Mouse (Mus musculus): Measurements from ENCODE around the gene Tm4sf20. TPM values are rescaled to one million over a fixed set of nuclear protein-coding genes. Genes with fewer than 3 reads are reported as not detected.

The Tm4sf20 gene
- polyA plus RNA-seq, 1 experiment from 2014 or later, result 1.2 TPM

- Histone ChIP-seq H3K4me2 (ENCODE audit: low read depth, low read length) (no peak overlapping the region), H3K4me1 (ENCODE audit: control insufficient read depth, low read depth, low read length) (peaks cover 10% of the 10 kb centered on the region), H3K9me3 (replicated peaks; ENCODE audit: control insufficient read depth, low read length) (no peaks in the 10 kb centered on the region), H3K27ac (ENCODE audit: low read length) (no peak overlapping the region), H3K4me3 (ENCODE audit: low read depth, low read length) (no peak overlapping the region), H3K36me3 (ENCODE audit: control insufficient read depth, insufficient read depth) (no peaks in the 10 kb centered on the region), H3K27me3 (ENCODE audit: control insufficient read depth, insufficient read depth, low read depth, low read length) (peaks cover 3% of the 10 kb centered on the region; the same call in 1 of the 2 replicates), H3K9ac (ENCODE audit: low read depth, low read length) (no peak overlapping the region)
- WGBS (ENCODE audit: insufficient replicate concordance), result 52% methylated on average over 4 of the region's 4 CpGs
- ATAC-seq (ENCODE audit: low read depth), result no peak
Observed at GRCm38 (mm10) chr1:82798922-82799321, 30.7 kb upstream of the Tm4sf20 start.

- peaks cover 10% of the 10 kb centered on the region for H3K4me1 ChIP-seq (ENCODE audit: control insufficient read depth, low read depth, low read length)
- no peaks in the 10 kb centered on the region for H3K9me3 ChIP-seq (replicated peaks; ENCODE audit: control insufficient read depth, low read length)
- no peak overlapping the region for H3K9ac ChIP-seq (ENCODE audit: low read depth, low read length)
- H3K27me3 ChIP-seq (ENCODE audit: control insufficient read depth, insufficient read depth, low read depth, low read length), result peaks cover 3% of the 10 kb centered on the region; the same call in 1 of the 2 replicates
- H3K27ac ChIP-seq (ENCODE audit: low read length), result no peak overlapping the region
- no peak overlapping the region for H3K4me2 ChIP-seq (ENCODE audit: low read depth, low read length)
- peak; percentile 28 for ATAC-seq (ENCODE audit: low read depth)
- no peaks in the 10 kb centered on the region for H3K36me3 ChIP-seq (ENCODE audit: control insufficient read depth, insufficient read depth)
- WGBS (ENCODE audit: insufficient replicate concordance), result 17% methylated on average over 5 of the region's 5 CpGs
- H3K4me3 ChIP-seq (ENCODE audit: low read depth, low read length), result no peak overlapping the region
Observed at GRCm38 (mm10) chr1:82798304-82798703, 30.0 kb upstream of the Tm4sf20 start.

GRCm38 (mm10) chr1:82797088-82797487, 28.8 kb upstream of the Tm4sf20 start:
- WGBS (ENCODE audit: insufficient replicate concordance), result 32% methylated on average over 4 of the region's 4 CpGs
- Histone ChIP-seq H3K36me3 (ENCODE audit: control insufficient read depth, insufficient read depth) (no peaks in the 10 kb centered on the region), H3K9ac (ENCODE audit: low read depth, low read length) (no peak overlapping the region), H3K27me3 (ENCODE audit: control insufficient read depth, insufficient read depth, low read depth, low read length) (peaks cover 3% of the 10 kb centered on the region; the same call in 1 of the 2 replicates), H3K9me3 (replicated peaks; ENCODE audit: control insufficient read depth, low read length) (no peaks in the 10 kb centered on the region), H3K4me2 (ENCODE audit: low read depth, low read length) (no peak overlapping the region), H3K4me1 (ENCODE audit: control insufficient read depth, low read depth, low read length) (peaks cover 13% of the 10 kb centered on the region), H3K27ac (ENCODE audit: low read length) (no peak overlapping the region), H3K4me3 (ENCODE audit: low read depth, low read length) (no peak overlapping the region)
- ATAC-seq (ENCODE audit: low read depth), result peak; percentile 62; the same call in 1 of the 2 replicates

- H3K9me3 ChIP-seq (replicated peaks; ENCODE audit: control insufficient read depth, low read length), result no peaks in the 10 kb centered on the region
- peaks cover 14% of the 10 kb centered on the region for H3K4me1 ChIP-seq (ENCODE audit: control insufficient read depth, low read depth, low read length)
- H3K4me3 ChIP-seq (ENCODE audit: low read depth, low read length), result no peak overlapping the region
- H3K27me3 ChIP-seq (ENCODE audit: control insufficient read depth, insufficient read depth, low read depth, low read length), result no peaks in the 10 kb centered on the region
- H3K27ac ChIP-seq (ENCODE audit: low read length), result 0 out of 2 replicates have a peak overlapping the region, but pooled peaks have one; percentile 12
- no peak for ATAC-seq (ENCODE audit: low read depth)
- no peak overlapping the region for H3K9ac ChIP-seq (ENCODE audit: low read depth, low read length)
- no peak overlapping the region for H3K4me2 ChIP-seq (ENCODE audit: low read depth, low read length)
- H3K36me3 ChIP-seq (ENCODE audit: control insufficient read depth, insufficient read depth), result no peaks in the 10 kb centered on the region
- 24% methylated on average over 18 of the region's 18 CpGs for WGBS (ENCODE audit: insufficient replicate concordance)
Observed at GRCm38 (mm10) chr1:82795702-82796443, 27.6 kb upstream of the Tm4sf20 start.

- ATAC-seq (ENCODE audit: low read depth), result no peak
- 69% methylated on average over 2 of the region's 2 CpGs for WGBS (ENCODE audit: insufficient replicate concordance)
Observed at GRCm38 (mm10) chr1:82795211-82795610, 26.9 kb upstream of the Tm4sf20 start.

GRCm38 (mm10) chr1:82793986-82794385, 25.7 kb upstream of the Tm4sf20 start:
- H3K4me3 ChIP-seq (ENCODE audit: low read depth, low read length), result no peak overlapping the region
- ATAC-seq (ENCODE audit: low read depth), result no peak
- 57% methylated on average over 4 of the region's 4 CpGs for WGBS (ENCODE audit: insufficient replicate concordance)
- peaks cover 14% of the 10 kb centered on the region for H3K4me1 ChIP-seq (ENCODE audit: control insufficient read depth, low read depth, low read length)
- H3K9ac ChIP-seq (ENCODE audit: low read depth, low read length), result no peak overlapping the region
- H3K4me2 ChIP-seq (ENCODE audit: low read depth, low read length), result no peak overlapping the region
- H3K9me3 ChIP-seq (replicated peaks; ENCODE audit: control insufficient read depth, low read length), result no peaks in the 10 kb centered on the region
- no peak overlapping the region for H3K27ac ChIP-seq (ENCODE audit: low read length)
- H3K27me3 ChIP-seq (ENCODE audit: control insufficient read depth, insufficient read depth, low read depth, low read length), result no peaks in the 10 kb centered on the region
- no peaks in the 10 kb centered on the region for H3K36me3 ChIP-seq (ENCODE audit: control insufficient read depth, insufficient read depth)

More at GRCm38 (mm10) chr1:82795211-82795610, 26.9 kb upstream of the Tm4sf20 start:
- no peak overlapping the region for H3K27ac ChIP-seq (ENCODE audit: low read length)
- no peak overlapping the region for H3K4me2 ChIP-seq (ENCODE audit: low read depth, low read length)
- no peaks in the 10 kb centered on the region for H3K9me3 ChIP-seq (replicated peaks; ENCODE audit: control insufficient read depth, low read length)
- no peaks in the 10 kb centered on the region for H3K36me3 ChIP-seq (ENCODE audit: control insufficient read depth, insufficient read depth)
- no peaks in the 10 kb centered on the region for H3K27me3 ChIP-seq (ENCODE audit: control insufficient read depth, insufficient read depth, low read depth, low read length)
- no peak overlapping the region for H3K9ac ChIP-seq (ENCODE audit: low read depth, low read length)
- H3K4me3 ChIP-seq (ENCODE audit: low read depth, low read length), result no peak overlapping the region
- peaks cover 14% of the 10 kb centered on the region for H3K4me1 ChIP-seq (ENCODE audit: control insufficient read depth, low read depth, low read length)

- H3K4me3 ChIP-seq (ENCODE audit: low read depth, low read length), result no peak overlapping the region
- no peak overlapping the region for H3K27ac ChIP-seq (ENCODE audit: low read length)
- H3K9me3 ChIP-seq (replicated peaks; ENCODE audit: control insufficient read depth, low read length), result no peaks in the 10 kb centered on the region
- H3K9ac ChIP-seq (ENCODE audit: low read depth, low read length), result no peak overlapping the region
- H3K27me3 ChIP-seq (ENCODE audit: control insufficient read depth, insufficient read depth, low read depth, low read length), result no peaks in the 10 kb centered on the region
- H3K4me1 ChIP-seq (ENCODE audit: control insufficient read depth, low read depth, low read length), result peaks cover 14% of the 10 kb centered on the region
- H3K36me3 ChIP-seq (ENCODE audit: control insufficient read depth, insufficient read depth), result no peaks in the 10 kb centered on the region
- ATAC-seq (ENCODE audit: low read depth), result no peak
- WGBS (ENCODE audit: insufficient replicate concordance), result 65% methylated on average over 3 of the region's 3 CpGs
- no peak overlapping the region for H3K4me2 ChIP-seq (ENCODE audit: low read depth, low read length)
Observed at GRCm38 (mm10) chr1:82793110-82793509, 24.8 kb upstream of the Tm4sf20 start.

- H3K4me1 ChIP-seq (ENCODE audit: control insufficient read depth, low read depth, low read length), result peaks cover 13% of the 10 kb centered on the region
- H3K27me3 ChIP-seq (ENCODE audit: control insufficient read depth, insufficient read depth, low read depth, low read length), result no peaks in the 10 kb centered on the region
- no peak overlapping the region for H3K4me3 ChIP-seq (ENCODE audit: low read depth, low read length)
- WGBS (ENCODE audit: insufficient replicate concordance), result 67% methylated on average over 6 of the region's 6 CpGs
- no peak overlapping the region for H3K4me2 ChIP-seq (ENCODE audit: low read depth, low read length)
- no peaks in the 10 kb centered on the region for H3K9me3 ChIP-seq (replicated peaks; ENCODE audit: control insufficient read depth, low read length)
- H3K27ac ChIP-seq (ENCODE audit: low read length), result no peak overlapping the region
- no peak overlapping the region for H3K9ac ChIP-seq (ENCODE audit: low read depth, low read length)
- H3K36me3 ChIP-seq (ENCODE audit: control insufficient read depth, insufficient read depth), result no peaks in the 10 kb centered on the region
- ATAC-seq (ENCODE audit: low read depth), result peak; percentile 56; the same call in 1 of the 2 replicates
Observed at GRCm38 (mm10) chr1:82792238-82792637, 24.0 kb upstream of the Tm4sf20 start.

GRCm38 (mm10) chr1:82791105-82791504, 22.8 kb upstream of the Tm4sf20 start:
- no peak overlapping the region for H3K27ac ChIP-seq (ENCODE audit: low read length)
- H3K4me3 ChIP-seq (ENCODE audit: low read depth, low read length), result no peak overlapping the region
- H3K9ac ChIP-seq (ENCODE audit: low read depth, low read length), result no peak overlapping the region
- no peaks in the 10 kb centered on the region for H3K36me3 ChIP-seq (ENCODE audit: control insufficient read depth, insufficient read depth)
- 79% methylated on average over 11 of the region's 11 CpGs for WGBS (ENCODE audit: insufficient replicate concordance)
- no peak overlapping the region for H3K4me2 ChIP-seq (ENCODE audit: low read depth, low read length)
- ATAC-seq (ENCODE audit: low read depth), result no peak
- no peaks in the 10 kb centered on the region for H3K9me3 ChIP-seq (replicated peaks; ENCODE audit: control insufficient read depth, low read length)
- no peaks in the 10 kb centered on the region for H3K27me3 ChIP-seq (ENCODE audit: control insufficient read depth, insufficient read depth, low read depth, low read length)
- peaks cover 12% of the 10 kb centered on the region for H3K4me1 ChIP-seq (ENCODE audit: control insufficient read depth, low read depth, low read length)

Data from liver, embryonic 16.5 days (tissue).